Mouse (Mus musculus) splenic B cell, adult 2 months (primary cell): ENCODE results near the gene Inpp5k.
"Not testable (repeated sequence)": the region's sequence is repeated elsewhere in the genome, so short reads cannot be mapped to it uniquely, and the experiment has no call there.

Source experiments
- DNase-seq: peaks from one replicate; pipeline ENCODE4 v3.0.0-alpha.2; 2011; ENCODE audit warnings: low read depth, low spot score
- H3K27me3 ChIP-seq: 2 replicates; pipeline ENCODE4 v1.6.1; 2012; ENCODE audit warnings: mild to moderate bottlenecking, low read length, moderate library complexity, mixed read lengths; ENCODE audit not compliant: control insufficient read depth, poor library complexity, insufficient read depth, severe bottlenecking
- H3K36me3 ChIP-seq: 2 replicates; pipeline ENCODE4 v1.6.1; 2012; ENCODE audit warnings: mild to moderate bottlenecking, low read length, moderate library complexity, mixed read lengths; ENCODE audit not compliant: control insufficient read depth, poor library complexity, insufficient read depth, severe bottlenecking

Inpp5k gene

GRCm38 (mm10) chr11:75693570-75693969, 62.8 kb downstream of the Inpp5k start:
- no peak for DNase-seq
- Histone ChIP-seq H3K36me3 (peaks cover 6% of the 10 kb centered on the region), H3K27me3 (no peaks in the 10 kb centered on the region)

DNA sequence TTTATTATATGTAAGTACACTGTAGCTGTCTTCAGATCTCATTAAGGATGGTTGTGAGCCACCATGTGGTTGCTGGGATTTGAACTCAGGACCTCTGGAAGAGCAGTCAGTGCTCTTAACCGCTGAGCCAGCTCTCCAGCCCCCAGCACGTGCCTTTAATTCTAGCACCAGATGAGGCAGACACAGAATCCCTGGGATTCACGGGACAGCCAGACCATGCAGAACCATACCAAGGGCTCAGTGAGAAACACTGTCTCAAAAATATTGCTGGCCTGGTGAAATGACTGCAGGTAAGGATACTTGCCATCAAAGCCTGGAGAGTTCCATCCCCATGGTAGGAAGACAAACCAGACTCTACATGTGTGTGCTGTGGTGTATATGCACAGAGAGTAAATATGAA, 66.7 kb downstream of the Inpp5k start:
- H3K36me3 ChIP-seq, H3K27me3 ChIP-seq, DNase-seq: not testable (repeated sequence)
